Mouse (Mus musculus): ENCODE data around the gene Cdiptos. TPM values are rescaled to one million over a fixed set of nuclear protein-coding genes. Genes with fewer than 3 reads are reported as not detected.

Cdiptos gene
- total and polyA plus RNA-seq, 3 experiments = 0.47 to 0.97 TPM; not detected in 1

DNA sequence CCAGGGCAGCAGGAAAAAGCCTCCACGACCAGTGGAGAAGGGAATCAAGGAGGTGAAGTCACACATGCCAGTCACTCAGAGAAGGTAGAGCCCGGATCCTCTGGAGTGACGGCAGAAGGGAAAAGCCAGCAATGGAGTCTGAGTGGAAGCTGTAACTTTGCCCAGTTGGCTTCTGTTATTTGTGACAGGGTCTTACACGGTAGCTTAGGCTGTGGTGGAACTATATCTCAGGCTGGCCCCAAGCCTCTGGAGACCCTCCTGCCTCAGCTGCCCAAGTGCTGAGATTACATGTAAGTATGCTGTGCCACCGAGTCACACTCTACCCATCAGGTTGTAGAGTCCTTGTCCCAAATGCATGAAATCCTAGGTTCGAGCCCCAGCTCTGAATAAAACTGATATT lies 37.5 kb upstream of the Cdiptos start:
- Histone ChIP-seq H3K9ac (ENCODE audit: insufficient read depth, low read depth) (peak overlapping the region; percentile 87; the same call in 1 of the 2 replicates), H3K4me2 (ENCODE audit: insufficient read depth, low read depth, poor library complexity, severe bottlenecking) (peak overlapping the region; percentile 60), H3K36me3 (replicated peaks in 1 of 2; ENCODE audit: control insufficient read depth in 1 of 2, insufficient read depth in 1 of 2, low read length in 1 of 2) (peaks cover 6 to 38% of the 10 kb centered on the region in 2 experiments), H3K4me3 (replicated peaks in 1 of 3; ENCODE audit: low read depth in 2 of 3, low read length in 2 of 3, poor library complexity in 1 of 3) (peak overlapping the region; percentile 73 to 87 (median 75)), H3K9me3 (replicated peaks; ENCODE audit: low read length) (no peaks in the 10 kb centered on the region), H3K4me1 (ENCODE audit: control insufficient read depth in 1 of 2, insufficient read depth in 2 of 2) (peaks cover 27 to 72% of the 10 kb centered on the region in 2 experiments), H3K27ac (ENCODE audit: insufficient read depth, low read depth) (no peak overlapping the region), H3K79me2 (replicated peaks; ENCODE audit: control insufficient read depth, extremely low read depth, insufficient read depth, poor library complexity, severe bottlenecking) (peaks cover 14% of the 10 kb centered on the region), H3K27me3 (replicated peaks) (no peaks in the 10 kb centered on the region)
- in situ Hi-C loops (cut with MboI; ENCODE audit: low pct_ligation_motif_present, low pct_unique_long_range_greater_than_20kb, low sequenced_read_pairs) = loop anchor here (10.0 kb wide), 1 partner anchor 309 kb away; the partner anchor contains the start of gene Coro1a
- dilution Hi-C loops (cut with MboI; ENCODE audit: extremely low pct_ligation_motif_present, extremely low pct_unique_long_range_greater_than_20kb, low sequenced_read_pairs) = no loop called here
- TF ChIP-seq TBP (conservative IDR thresholded peaks at IDR 0.05; ENCODE audit: low read depth, low read length) = no peak
- TF ChIP-seq RCOR1 (conservative IDR thresholded peaks at IDR 0.05; ENCODE audit: low read depth, low read length) = no peak
- TF ChIP-seq NELFE (IDR thresholded peaks at IDR 0.05; ENCODE audit: low read depth, low read length) = no peak
- TF ChIP-seq ETS1 (conservative IDR thresholded peaks at IDR 0.05; ENCODE audit: low read depth, low read length) = no peak
- TF ChIP-seq POLR2A (IDR thresholded peaks at IDR 0.05; ENCODE audit: low read depth, low read length) = no peak
- TF ChIP-seq JUND (conservative IDR thresholded peaks at IDR 0.05; ENCODE audit: low read depth, low read length) = no peak
- TF ChIP-seq SIN3A (IDR thresholded peaks at IDR 0.05; ENCODE audit: low read length) = no peak
- TF ChIP-seq MEF2A (IDR thresholded peaks at IDR 0.05; ENCODE audit: borderline replicate concordance, low read depth, low read length) = no peak
- DNase-seq (ENCODE audit: extremely low read depth) = no peak

GRCm38 (mm10) chr7:127012845-127013244 lies 36.9 kb upstream of the Cdiptos start:
- no peaks in the 10 kb centered on the region for H3K27me3 ChIP-seq (replicated peaks)
- H3K36me3 ChIP-seq (replicated peaks in 1 of 2; ENCODE audit: control insufficient read depth in 1 of 2, insufficient read depth in 1 of 2, low read length in 1 of 2) = peaks cover 6 to 36% of the 10 kb centered on the region in 2 experiments
- H3K4me1 ChIP-seq (ENCODE audit: control insufficient read depth in 1 of 2, insufficient read depth in 2 of 2) = peaks cover 31 to 72% of the 10 kb centered on the region in 2 experiments
- H3K4me2 ChIP-seq (ENCODE audit: insufficient read depth, low read depth, poor library complexity, severe bottlenecking) = 0 out of 2 replicates have a peak overlapping the region, but pooled peaks have one; percentile 60
- H3K4me3 ChIP-seq (replicated peaks in 1 of 3; ENCODE audit: low read depth in 2 of 3, low read length in 2 of 3, poor library complexity in 1 of 3) = no peak overlapping the region
- H3K9me3 ChIP-seq (replicated peaks; ENCODE audit: low read length) = no peaks in the 10 kb centered on the region
- TF ChIP-seq ZMIZ1 (IDR thresholded peaks at IDR 0.05; ENCODE audit: low read depth, low read length) (no peak), UBTF (IDR thresholded peaks at IDR 0.05; ENCODE audit: low read depth, low read length) (no peak), KAT2A (IDR thresholded peaks at IDR 0.05; ENCODE audit: insufficient replicate concordance, low read length) (no peak), ZC3H11A (IDR thresholded peaks at IDR 0.05; ENCODE audit: low read depth, low read length) (no peak), MYC (IDR thresholded peaks at IDR 0.05; ENCODE audit: low read depth, low read length) (no peak), BHLHE40 (IDR thresholded peaks at IDR 0.05; ENCODE audit: low read depth, low read length) (no peak), EP300 (IDR thresholded peaks at IDR 0.05; ENCODE audit: low read length) (no peak), CHD2 (IDR thresholded peaks at IDR 0.05; ENCODE audit: low read length) (no peak), TCF12 (IDR thresholded peaks at IDR 0.05; ENCODE audit: low read depth, low read length) (no peak)
- in situ Hi-C loops (cut with MboI; ENCODE audit: low pct_ligation_motif_present, low pct_unique_long_range_greater_than_20kb, low sequenced_read_pairs) (loop anchor here (10.0 kb wide), 1 partner anchor 308 kb away; the partner anchor contains the start of gene Coro1a), dilution Hi-C loops (cut with MboI; ENCODE audit: extremely low pct_ligation_motif_present, extremely low pct_unique_long_range_greater_than_20kb, low sequenced_read_pairs) (no loop called here)
- DNase-seq (ENCODE audit: extremely low read depth) = no peak
- peaks cover 14% of the 10 kb centered on the region for H3K79me2 ChIP-seq (replicated peaks; ENCODE audit: control insufficient read depth, extremely low read depth, insufficient read depth, poor library complexity, severe bottlenecking)
- H3K9ac ChIP-seq (ENCODE audit: insufficient read depth, low read depth) = no peak overlapping the region
- H3K27ac ChIP-seq (ENCODE audit: insufficient read depth, low read depth) = no peak overlapping the region
